Mouse (Mus musculus) R1 (cell line): ENCODE data around the gene Slc5a10.
A peak's percentile ranks its signal among the peaks of the same experiment; 100 is the strongest.

Source experiments
- DNase-seq: peaks from one replicate; pipeline ENCODE4 v3.0.0-alpha.2; 2018; ENCODE audit warnings: low read depth, low spot score

Gene Slc5a10

GRCm38 (mm10) chr11:61669492-61670490, 50.8 kb downstream of the Slc5a10 start:
- no peak for DNase-seq

GRCm38 (mm10) chr11:61667782-61668181, 52.8 kb downstream of the Slc5a10 start:
- no peak for DNase-seq

GRCm38 (mm10) chr11:61667248-61667647, 53.4 kb downstream of the Slc5a10 start:
- DNase-seq = no peak

GRCm38 (mm10) chr11:61665991-61666799, 54.4 kb downstream of the Slc5a10 start:
- peak; percentile 52 for DNase-seq

- no peak for DNase-seq
These were observed 55.2 kb downstream of the Slc5a10 start for GRCm38 (mm10) chr11:61665401-61665800.

GRCm38 (mm10) chr11:61662189-61662588, 58.4 kb downstream of the Slc5a10 start:
- no peak for DNase-seq

GRCm38 (mm10) chr11:61660806-61661392, 59.7 kb downstream of the Slc5a10 start:
- DNase-seq = no peak

- DNase-seq = no peak
These were observed 60.6 kb downstream of the Slc5a10 start for GRCm38 (mm10) chr11:61660001-61660400.

- DNase-seq = no peak
These were observed 61.4 kb downstream of the Slc5a10 start for GRCm38 (mm10) chr11:61659011-61659858.

- DNase-seq = no peak
These were observed 62.2 kb downstream of the Slc5a10 start for GRCm38 (mm10) chr11:61658360-61658922.

- no peak for DNase-seq
These were observed 63.2 kb downstream of the Slc5a10 start for GRCm38 (mm10) chr11:61657432-61657831.

GRCm38 (mm10) chr11:61656148-61656850, 64.3 kb downstream of the Slc5a10 start:
- peak; percentile 24 for DNase-seq

- DNase-seq = no peak
These were observed 65.0 kb downstream of the Slc5a10 start for GRCm38 (mm10) chr11:61655649-61656048.

- DNase-seq = no peak
These were observed 65.8 kb downstream of the Slc5a10 start for GRCm38 (mm10) chr11:61654786-61655311.

GRCm38 (mm10) chr11:61653568-61653967, 67.1 kb downstream of the Slc5a10 start:
- DNase-seq = no peak

GRCm38 (mm10) chr11:61652686-61653447, 67.8 kb downstream of the Slc5a10 start, which contains the start of gene Grap:
Grap (plus strand) TSS chr11:61653265.
- DNase-seq = no peak

- no peak for DNase-seq
These were observed 68.4 kb downstream of the Slc5a10 start for GRCm38 (mm10) chr11:61652216-61652615.

- no peak for DNase-seq
These were observed 70.0 kb downstream of the Slc5a10 start for GRCm38 (mm10) chr11:61650470-61651265.
